Comparison of ENCODE assay signal across 8 mouse cellular contexts in genomic region chr8:15601531-15601930, GRCm38 (mm10).
A peak's percentile ranks its signal among the peaks of the same experiment; 100 is the strongest.
DNase-seq lines count a peak whose midpoint lies in the region.

No protein-coding gene starts in this region.

- intact Hi-C loops in heart, postnatal 10 days (cut with DNase I), result loop anchor here (5.0 to 10.0 kb wide), 2 partner anchors 126 to 723 kb away; no protein-coding TSS in a partner anchor
- intact Hi-C loops in left cerebral cortex, postnatal 25 days (cut with DNase I), result loop anchor here (1.0 kb wide), 1 partner anchor 128 kb away; no protein-coding TSS in a partner anchor

- DNase-seq in heart, postnatal 10 days, result peak; percentile 20 to 37
- DNase-seq in heart, adult 11 months, result no peak
- DNase-seq in right cerebral cortex, adult 2 months (ENCODE audit: low spot score in 2 of 2), result peak; percentile 55 to 67
- DNase-seq in right cerebral cortex, postnatal 25 days, result no peak
- peak; percentile 37 to 68 for DNase-seq in adrenal gland, postnatal 36 days
- DNase-seq in left cerebral cortex, postnatal 25 days (ENCODE audit: low spot score in 2 of 2), result peak; percentile 43 to 52
- no peak for DNase-seq in c-Kit-positive CD71-positive TER-119-positive erythroid progenitor cells, embryonic 14.5 days (ENCODE audit: low spot score)
- no peak for DNase-seq in B cell, adult 2 months

Comparison
In these comparisons a context has a peak if more than half of its experiments do, and no peak if none do; other contexts are left out.
1. DNase-seq: peak in heart, postnatal 10 days (2 of 2), right cerebral cortex, adult 2 months (2 of 2), adrenal gland, postnatal 36 days (2 of 2) and left cerebral cortex, postnatal 25 days (2 of 2); none in heart, adult 11 months (single experiment), right cerebral cortex, postnatal 25 days (single experiment), c-Kit-positive CD71-positive TER-119-positive erythroid progenitor cells, embryonic 14.5 days (single experiment) and B cell, adult 2 months (0 of 2).